ENCODE assay signal across 27 mouse cellular contexts in the genomic region with DNA sequence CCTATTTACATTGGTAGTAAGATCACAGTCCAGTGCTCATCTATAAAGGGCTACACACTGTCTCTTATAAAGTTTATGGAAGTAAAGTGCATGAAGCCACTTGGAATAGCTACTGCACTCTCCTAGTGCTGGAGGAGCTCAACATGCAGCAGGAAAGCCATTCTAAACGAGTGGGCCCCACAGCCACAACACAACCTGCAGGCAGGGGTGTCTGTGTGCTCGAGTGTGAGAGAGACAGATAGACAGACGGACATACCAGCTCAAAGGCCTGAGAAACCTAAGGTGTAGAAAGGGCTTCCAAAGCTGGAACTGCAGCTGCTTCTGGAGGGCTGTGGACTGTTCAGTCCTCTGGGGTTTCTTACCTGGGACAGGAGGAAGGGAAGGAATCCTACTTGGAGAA.
"Had no signal": no experiment of that assay in that cellular context is flagged by ENCODE, and none has a peak within 500 bp of the region (broad histone marks: within the 10 kb centered on the region; RNA-seq: fewer than 3 reads in every experiment).

No protein-coding gene starts in this region.

- ATAC-seq: hindbrain, postnatal 0 days; intestine, embryonic 16.5 days; liver, embryonic 12.5 days had no signal

- H3K4me3 ChIP-seq: gastrocnemius, adult 2 months; heart, adult 2 months; heart, embryonic 13.5 days; heart, embryonic 15.5 days; hindbrain, embryonic 13.5 days; hindbrain, embryonic 15.5 days; kidney, embryonic 15.5 days; limb, embryonic 13.5 days; limb, embryonic 15.5 days; liver, embryonic 12.5 days had no signal

- H3K27ac ChIP-seq: gastrocnemius, adult 2 months; heart, adult 2 months; heart, embryonic 13.5 days; heart, embryonic 15.5 days; hindbrain, embryonic 13.5 days; hindbrain, embryonic 15.5 days; hindbrain, postnatal 0 days; kidney, embryonic 15.5 days; kidney, postnatal 0 days; limb, embryonic 13.5 days; limb, embryonic 15.5 days; liver, embryonic 12.5 days had no signal

- H3K9me3 ChIP-seq: heart, embryonic 13.5 days; heart, embryonic 15.5 days; hindbrain, embryonic 13.5 days; hindbrain, embryonic 15.5 days; kidney, embryonic 15.5 days; limb, embryonic 13.5 days; limb, embryonic 15.5 days; liver, embryonic 12.5 days had no signal

- H3K27me3 ChIP-seq: heart, embryonic 13.5 days; heart, embryonic 15.5 days; hindbrain, embryonic 13.5 days; hindbrain, embryonic 15.5 days; kidney, embryonic 15.5 days; limb, embryonic 13.5 days; limb, embryonic 15.5 days; liver, embryonic 12.5 days had no signal

- DNase-seq: gastrocnemius, adult 2 months; gastrocnemius, postnatal 10 days; gastrocnemius, postnatal 25 days; heart, adult 11 months; heart, adult 2 months; heart, postnatal 14 days; heart, postnatal 36 days; kidney, adult 11 months; kidney, adult 2 months; kidney, adult 9 months; kidney, postnatal 14 days; kidney, postnatal 36 days; layer of hippocampus, adult 9-11 months; layer of hippocampus, postnatal 36 days; left cerebral cortex, postnatal 4 days had no signal

- H3K4me1 ChIP-seq: kidney, embryonic 15.5 days; limb, embryonic 13.5 days; limb, embryonic 15.5 days had no signal

- H3K9ac ChIP-seq: heart, embryonic 13.5 days; heart, embryonic 15.5 days; hindbrain, embryonic 13.5 days; hindbrain, embryonic 15.5 days; kidney, embryonic 15.5 days; limb, embryonic 13.5 days; limb, embryonic 15.5 days; liver, embryonic 12.5 days had no signal

- H3K4me2 ChIP-seq: heart, embryonic 11.5 days; heart, embryonic 13.5 days; heart, embryonic 15.5 days; hindbrain, embryonic 13.5 days; hindbrain, embryonic 15.5 days; kidney, embryonic 15.5 days; limb, embryonic 13.5 days; limb, embryonic 15.5 days; liver, embryonic 12.5 days had no signal
